Mouse (Mus musculus) ovary, postnatal 14 days (tissue): Measurements from ENCODE around the gene Arhgap45.

Source experiments
- DNase-seq: peaks from one replicate; pipeline ENCODE4 v3.0.0; 2022; ENCODE audit warnings: low spot score

The Arhgap45 gene

GRCm38 (mm10) chr10:80015583-80015982 lies 870 bp upstream of the Arhgap45 start:
- DNase-seq, result no peak

GRCm38 (mm10) chr10:80016931-80017330 lies 478 bp downstream of the Arhgap45 start:
- DNase-seq, result no peak

- DNase-seq, result no peak
Observed at GRCm38 (mm10) chr10:80017361-80017760, 908 bp downstream of the Arhgap45 start.

- DNase-seq, result no peak
Observed at GRCm38 (mm10) chr10:80017771-80018170, 1.3 kb downstream of the Arhgap45 start.

GRCm38 (mm10) chr10:80018739-80019297 lies 2.4 kb downstream of the Arhgap45 start:
- no peak for DNase-seq

GRCm38 (mm10) chr10:80019471-80020131 lies 3.1 kb downstream of the Arhgap45 start:
- no peak for DNase-seq

GRCm38 (mm10) chr10:80020191-80020590 lies 3.7 kb downstream of the Arhgap45 start:
- DNase-seq, result no peak

- no peak for DNase-seq
Observed at GRCm38 (mm10) chr10:80020603-80021319, 4.3 kb downstream of the Arhgap45 start.

GRCm38 (mm10) chr10:80021320-80021641 lies 4.8 kb downstream of the Arhgap45 start:
- DNase-seq, result no peak

- no peak for DNase-seq
Observed at GRCm38 (mm10) chr10:80022164-80022563, 5.7 kb downstream of the Arhgap45 start.

GRCm38 (mm10) chr10:80022806-80023205 lies 6.4 kb downstream of the Arhgap45 start:
- DNase-seq, result no peak

- no peak for DNase-seq
Observed at GRCm38 (mm10) chr10:80023758-80024157, 7.3 kb downstream of the Arhgap45 start.

- no peak for DNase-seq
Observed at GRCm38 (mm10) chr10:80024229-80025043, 8.0 kb downstream of the Arhgap45 start.

- no peak for DNase-seq
Observed at GRCm38 (mm10) chr10:80025044-80025347, 8.5 kb downstream of the Arhgap45 start.

- no peak for DNase-seq
Observed at GRCm38 (mm10) chr10:80025463-80025862, 9.0 kb downstream of the Arhgap45 start.

GRCm38 (mm10) chr10:80025889-80026288 lies 9.4 kb downstream of the Arhgap45 start:
- no peak for DNase-seq

GRCm38 (mm10) chr10:80027681-80028520 lies 11.4 kb downstream of the Arhgap45 start:
- DNase-seq, result no peak

GRCm38 (mm10) chr10:80028521-80028846 lies 12.0 kb downstream of the Arhgap45 start:
- DNase-seq, result no peak

- DNase-seq, result no peak
Observed at GRCm38 (mm10) chr10:80030191-80030590, 13.7 kb downstream of the Arhgap45 start.

- no peak for DNase-seq
Observed at GRCm38 (mm10) chr10:80030736-80031135, 14.3 kb downstream of the Arhgap45 start.

GRCm38 (mm10) chr10:80032799-80033480 lies 16.5 kb downstream of the Arhgap45 start:
- no peak for DNase-seq
